Mouse (Mus musculus): ENCODE results near the gene Nde1. TPM values are rescaled to one million over a fixed set of nuclear protein-coding genes. Genes with fewer than 3 reads are reported as not detected.

The Nde1 gene
- total RNA-seq, 2 experiments from 2014 or later, result 258 to 377 TPM

Other genes starting within 250 kb of the Nde1 start
- gene 2900011O08Rik, start 176.7 kb upstream of the Nde1 start, total RNA-seq (2015; ENCODE audit: low replicate concordance), result not detected in 2 replicates
- not detected in 2 replicates for gene 2900011O08Rik, start 176.7 kb upstream of the Nde1 start, total RNA-seq (2017; ENCODE audit: low replicate concordance)
- gene Ifitm7, start 176.4 kb upstream of the Nde1 start, total RNA-seq (2015; ENCODE audit: low replicate concordance), result not detected in 2 replicates
- gene Ifitm7, start 176.4 kb upstream of the Nde1 start, total RNA-seq (2017; ENCODE audit: low replicate concordance), result not detected in 2 replicates
- 62.9 and 82.9 TPM in 2 replicates for gene Marf1, start 76 bp downstream of the Nde1 start, total RNA-seq (2015; ENCODE audit: low replicate concordance)
- gene Marf1, start 76 bp downstream of the Nde1 start, total RNA-seq (2017; ENCODE audit: low replicate concordance), result 53.7 and 56.2 TPM in 2 replicates
- gene Myh11, start 128.1 kb downstream of the Nde1 start, total RNA-seq (2015; ENCODE audit: low replicate concordance), result not detected in 2 replicates
- gene Myh11, start 128.1 kb downstream of the Nde1 start, total RNA-seq (2017; ENCODE audit: low replicate concordance), result under 0.01 TPM in 1 of 2 replicates, not detected in the other
- 72.8 and 111 TPM in 2 replicates for gene Fopnl, start 154.1 kb downstream of the Nde1 start, total RNA-seq (2015; ENCODE audit: low replicate concordance)
- 39.9 and 47.7 TPM in 2 replicates for gene Fopnl, start 154.1 kb downstream of the Nde1 start, total RNA-seq (2017; ENCODE audit: low replicate concordance)
- gene Abcc1, start 198.3 kb downstream of the Nde1 start, total RNA-seq (2015; ENCODE audit: low replicate concordance), result 2.5 and 4.3 TPM in 2 replicates
- gene Abcc1, start 198.3 kb downstream of the Nde1 start, total RNA-seq (2017; ENCODE audit: low replicate concordance), result 2.8 and 3.0 TPM in 2 replicates